19 mouse cellular contexts compared by ENCODE assay signal in the genomic region with DNA sequence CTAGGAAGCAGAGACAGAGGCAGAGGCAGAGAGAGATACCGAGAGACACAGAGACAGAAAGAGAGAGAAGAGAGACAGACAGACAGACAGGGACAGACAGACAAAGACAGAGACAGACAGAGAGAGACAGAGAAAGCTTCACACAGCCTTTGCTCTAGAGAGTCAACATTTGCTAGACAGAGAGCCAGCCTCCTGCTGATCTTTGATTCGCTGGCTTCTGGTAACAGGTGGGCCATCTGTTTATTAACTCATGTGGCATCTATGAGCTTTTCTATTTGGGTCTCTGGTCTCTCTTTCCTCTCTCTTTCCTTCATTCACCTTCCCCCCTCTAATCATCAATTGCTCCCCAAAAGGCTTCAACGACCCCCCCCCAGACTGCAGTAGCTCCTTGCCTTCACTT.
A peak's percentile ranks its signal among the peaks of the same experiment; 100 is the strongest.
DNase-seq lines count a peak whose midpoint lies in the region; ATAC-seq lines count a peak whose summit lies in the region.
"Had no signal": no experiment of that assay in that cellular context is flagged by ENCODE, and none has a peak within 500 bp of the region (broad histone marks: within the 10 kb centered on the region; RNA-seq: fewer than 3 reads in every experiment).

No protein-coding gene starts in this region.

- peaks cover 19% of the 10 kb centered on the region for H3K4me1 ChIP-seq in hindbrain, embryonic 12.5 days
- no peaks in the 10 kb centered on the region for H3K4me1 ChIP-seq in hindbrain, embryonic 11.5 days (replicated peaks; ENCODE audit: control insufficient read depth, insufficient read depth, low read length)
- peaks cover 17% of the 10 kb centered on the region for H3K4me1 ChIP-seq in forebrain, embryonic 13.5 days
- H3K4me1 ChIP-seq in forebrain, embryonic 15.5 days, result peaks cover 15% of the 10 kb centered on the region
- H3K4me1 ChIP-seq in limb, embryonic 10.5 days, result peaks cover 51% of the 10 kb centered on the region

- no peak overlapping the region for H3K9ac ChIP-seq in hindbrain, embryonic 12.5 days
- H3K9ac ChIP-seq in hindbrain, embryonic 11.5 days (ENCODE audit: low read depth, low read length), result no peak overlapping the region
- H3K9ac ChIP-seq in forebrain, embryonic 13.5 days, result no peak overlapping the region
- no peak overlapping the region for H3K9ac ChIP-seq in forebrain, embryonic 15.5 days (replicated peaks)
- H3K9ac ChIP-seq: kidney, embryonic 15.5 days; neural tube, embryonic 12.5 days had no signal

- H3K27ac ChIP-seq in hindbrain, embryonic 12.5 days, result 0 out of 2 replicates have a peak overlapping the region, but pooled peaks have one; percentile 25
- no peak overlapping the region for H3K27ac ChIP-seq in hindbrain, embryonic 11.5 days (ENCODE audit: low read depth, low read length)
- 0 out of 2 replicates have a peak overlapping the region, but pooled peaks have one; percentile 12 for H3K27ac ChIP-seq in forebrain, embryonic 13.5 days
- H3K27ac ChIP-seq in forebrain, embryonic 15.5 days (replicated peaks), result no peak overlapping the region
- H3K27ac ChIP-seq in limb, embryonic 10.5 days, result peak overlapping the region; percentile 72
- H3K27ac ChIP-seq: kidney, embryonic 15.5 days; macrophage; neural tube, embryonic 12.5 days had no signal

- DNase-seq in hindbrain, embryonic 11.5 days (ENCODE audit: low spot score), result no peak
- no peak for DNase-seq in limb, embryonic 10.5 days (ENCODE audit: low spot score)
- no peak for DNase-seq in right cerebral cortex, adult 2 months (ENCODE audit: low spot score in 2 of 2)
- no peak for DNase-seq in T-cell, adult 2 months (ENCODE audit: low spot score)
- DNase-seq in right cerebral cortex, postnatal 25 days, result no peak
- DNase-seq: adrenal gland, postnatal 10 days; cerebellum, adult 8-10 months; gastrocnemius, postnatal 36 days; kidney, adult 11 months; kidney, postnatal 4 days; right cerebral cortex, postnatal 14 days; thymus, postnatal 25 days had no signal

- H3K4me2 ChIP-seq in hindbrain, embryonic 12.5 days (replicated peaks), result no peak overlapping the region
- no peak overlapping the region for H3K4me2 ChIP-seq in hindbrain, embryonic 11.5 days (replicated peaks; ENCODE audit: low read depth, low read length)
- H3K4me2 ChIP-seq in forebrain, embryonic 13.5 days, result no peak overlapping the region
- no peak overlapping the region for H3K4me2 ChIP-seq in forebrain, embryonic 15.5 days (replicated peaks)
- H3K4me2 ChIP-seq: kidney, embryonic 15.5 days; neural tube, embryonic 12.5 days had no signal

- ATAC-seq in hindbrain, embryonic 12.5 days (ENCODE audit: low FRiP score), result no peak
- ATAC-seq in hindbrain, embryonic 11.5 days (ENCODE audit: low FRiP score), result no peak
- no peak for ATAC-seq in forebrain, embryonic 13.5 days
- 0 out of 2 replicates have a peak, but pooled peaks have one; percentile 24 for ATAC-seq in forebrain, embryonic 15.5 days (replicated peaks)
- ATAC-seq: activated CD4-positive, CD25-positive, alpha-beta regulatory T cell, adult 4 months had no signal

- H3K4me3 ChIP-seq in hindbrain, embryonic 12.5 days, result no peak overlapping the region
- no peak overlapping the region for H3K4me3 ChIP-seq in hindbrain, embryonic 11.5 days (ENCODE audit: low read depth, low read length)
- H3K4me3 ChIP-seq in forebrain, embryonic 13.5 days, result no peak overlapping the region
- no peak overlapping the region for H3K4me3 ChIP-seq in forebrain, embryonic 15.5 days
- no peak overlapping the region for H3K4me3 ChIP-seq in limb, embryonic 10.5 days
- H3K4me3 ChIP-seq: kidney, embryonic 15.5 days; neural tube, embryonic 12.5 days had no signal

- no peaks in the 10 kb centered on the region for H3K36me3 ChIP-seq in hindbrain, embryonic 12.5 days
- no peaks in the 10 kb centered on the region for H3K36me3 ChIP-seq in hindbrain, embryonic 11.5 days (ENCODE audit: control insufficient read depth, insufficient read depth, low read length)
- no peaks in the 10 kb centered on the region for H3K36me3 ChIP-seq in forebrain, embryonic 13.5 days (ENCODE audit: poor library complexity, severe bottlenecking)
- H3K36me3 ChIP-seq in forebrain, embryonic 15.5 days, result no peaks in the 10 kb centered on the region
- H3K36me3 ChIP-seq in limb, embryonic 10.5 days, result no peaks in the 10 kb centered on the region
- H3K36me3 ChIP-seq: kidney, embryonic 15.5 days; neural tube, embryonic 12.5 days had no signal

- H3K27me3 ChIP-seq in hindbrain, embryonic 12.5 days, result no peaks in the 10 kb centered on the region
- H3K27me3 ChIP-seq in hindbrain, embryonic 11.5 days (ENCODE audit: control insufficient read depth, insufficient read depth, low read length), result no peaks in the 10 kb centered on the region
- H3K27me3 ChIP-seq in forebrain, embryonic 13.5 days, result peaks cover 5% of the 10 kb centered on the region; the same call in 1 of the 2 replicates
- no peaks in the 10 kb centered on the region for H3K27me3 ChIP-seq in forebrain, embryonic 15.5 days
- H3K27me3 ChIP-seq in limb, embryonic 10.5 days (ENCODE audit: low read depth, poor library complexity, severe bottlenecking), result no peaks in the 10 kb centered on the region
- H3K27me3 ChIP-seq: kidney, embryonic 15.5 days; neural tube, embryonic 12.5 days had no signal

- WGBS in hindbrain, embryonic 12.5 days, result 73% methylated on average over 3 of the region's 3 CpGs
- 71% methylated on average over 3 of the region's 3 CpGs for WGBS in hindbrain, embryonic 11.5 days
- WGBS in forebrain, embryonic 13.5 days, result 55% methylated on average over 3 of the region's 3 CpGs
- WGBS in forebrain, embryonic 15.5 days, result 51% methylated on average over 3 of the region's 3 CpGs
- WGBS in limb, embryonic 10.5 days, result 86% methylated on average over 3 of the region's 3 CpGs

- H3K9me3 ChIP-seq in hindbrain, embryonic 12.5 days (replicated peaks), result no peaks in the 10 kb centered on the region
- no peaks in the 10 kb centered on the region for H3K9me3 ChIP-seq in hindbrain, embryonic 11.5 days (ENCODE audit: control insufficient read depth, low read length)
- no peaks in the 10 kb centered on the region for H3K9me3 ChIP-seq in forebrain, embryonic 13.5 days (replicated peaks)
- H3K9me3 ChIP-seq in forebrain, embryonic 15.5 days, result no peaks in the 10 kb centered on the region
- no peaks in the 10 kb centered on the region for H3K9me3 ChIP-seq in limb, embryonic 10.5 days (replicated peaks)
- H3K9me3 ChIP-seq: kidney, embryonic 15.5 days; neural tube, embryonic 12.5 days had no signal

Comparison
In these comparisons a context has a peak if more than half of its experiments do, and no peak if none do; other contexts are left out.
1. H3K27ac ChIP-seq: peak in hindbrain, embryonic 12.5 days (single experiment), forebrain, embryonic 13.5 days (single experiment) and limb, embryonic 10.5 days (single experiment); none in hindbrain, embryonic 11.5 days (single experiment) and forebrain, embryonic 15.5 days (single experiment).